Mouse (Mus musculus): Measurements from ENCODE around the gene Tubgcp4. TPM values are rescaled to one million over a fixed set of nuclear protein-coding genes. Genes with fewer than 3 reads are reported as not detected.
"Not testable (repeated sequence)": the region's sequence is repeated elsewhere in the genome, so short reads cannot be mapped to it uniquely, and the experiment has no call there.

The Tubgcp4 gene
- total RNA-seq (2014; rRNA removed; ENCODE audit: low replicate concordance), result 9.6 and 20.8 TPM in 2 replicates
- 12.3 and 13.0 TPM in 2 replicates for polyA plus RNA-seq (2015; fragmentation: Nextera tagmentation; extraction: Ambion mirVana)

GRCm38 (mm10) chr2:121170481-121170971 is at the start of gene Tubgcp4:
Gene Tubgcp4, plus strand, starts transcription at chr2:121170654.
- WGBS, result under 1% methylated on average over 38 of the region's 38 CpGs
- Histone ChIP-seq H3K4me3 (ENCODE audit: low read depth, low read length) (peak within 1 kb of the TSS; percentile 95), H3K27me3 (ENCODE audit: control insufficient read depth, insufficient read depth, low read length) (no peaks in the 10 kb centered on the region), H3K36me3 (replicated peaks; ENCODE audit: control insufficient read depth, insufficient read depth, low read length) (peaks cover 27% of the 10 kb centered on the region), H3K9ac (replicated peaks; ENCODE audit: low read depth, low read length) (peak within 1 kb of the TSS; percentile 81), H3K4me2 (ENCODE audit: low read depth, low read length) (peak within 1 kb of the TSS; percentile 89), H3K4me1 (ENCODE audit: control insufficient read depth, insufficient read depth) (peaks cover 18% of the 10 kb centered on the region), H3K9me3 (replicated peaks; ENCODE audit: control insufficient read depth, low read length) (no peaks in the 10 kb centered on the region), H3K27ac (ENCODE audit: low read depth) (peak within 1 kb of the TSS; percentile 77)
- TF ChIP-seq EP300 (IDR thresholded peaks at IDR 0.05; ENCODE audit: low read depth) (no peak), CTCF (IDR thresholded peaks at IDR 0.05; ENCODE audit: low read depth) (no peak)
- DNase-seq (ENCODE audit: low spot score) (peak; percentile 56), ATAC-seq (ENCODE audit: insufficient read depth, low read depth) (peak; percentile 27; the same call in 1 of the 2 replicates)

- 86% methylated on average over 5 of the region's 5 CpGs for WGBS
- not testable (repeated sequence) for ATAC-seq (ENCODE audit: insufficient read depth, low read depth); DNase-seq (ENCODE audit: low spot score); H3K9me3 ChIP-seq (replicated peaks; ENCODE audit: control insufficient read depth, low read length); H3K4me1 ChIP-seq (ENCODE audit: control insufficient read depth, insufficient read depth); H3K4me3 ChIP-seq (ENCODE audit: low read depth, low read length); H3K27ac ChIP-seq (ENCODE audit: low read depth); H3K36me3 ChIP-seq (replicated peaks; ENCODE audit: control insufficient read depth, insufficient read depth, low read length); H3K9ac ChIP-seq (replicated peaks; ENCODE audit: low read depth, low read length); H3K4me2 ChIP-seq (ENCODE audit: low read depth, low read length); H3K27me3 ChIP-seq (ENCODE audit: control insufficient read depth, insufficient read depth, low read length)
Measured at GRCm38 (mm10) chr2:121126302-121126701, 44.2 kb upstream of the Tubgcp4 start.

GRCm38 (mm10) chr2:121127536-121127935 is 42.9 kb upstream of the Tubgcp4 start:
- Histone ChIP-seq H3K9me3 (replicated peaks; ENCODE audit: control insufficient read depth, low read length) (no peaks in the 10 kb centered on the region), H3K36me3 (replicated peaks; ENCODE audit: control insufficient read depth, insufficient read depth, low read length) (no peaks in the 10 kb centered on the region), H3K4me1 (ENCODE audit: control insufficient read depth, insufficient read depth) (no peaks in the 10 kb centered on the region), H3K27me3 (ENCODE audit: control insufficient read depth, insufficient read depth, low read length) (no peaks in the 10 kb centered on the region), H3K27ac (ENCODE audit: low read depth) (no peak overlapping the region), H3K4me2 (ENCODE audit: low read depth, low read length) (no peak overlapping the region), H3K9ac (replicated peaks; ENCODE audit: low read depth, low read length) (no peak overlapping the region), H3K4me3 (ENCODE audit: low read depth, low read length) (no peak overlapping the region)
- ATAC-seq (ENCODE audit: insufficient read depth, low read depth) (no peak), DNase-seq (ENCODE audit: low spot score) (no peak)
- WGBS, result 71% methylated on average over 1 of the region's 1 CpGs
- TF ChIP-seq EP300 (IDR thresholded peaks at IDR 0.05; ENCODE audit: low read depth) (no peak), CTCF (IDR thresholded peaks at IDR 0.05; ENCODE audit: low read depth) (no peak)

GRCm38 (mm10) chr2:121128865-121129620 is 41.4 kb upstream of the Tubgcp4 start:
- no peak for DNase-seq (ENCODE audit: low spot score)
- H3K27ac ChIP-seq (ENCODE audit: low read depth), result no peak overlapping the region
- WGBS, result 52% methylated on average over 9 of the region's 9 CpGs
- H3K4me2 ChIP-seq (ENCODE audit: low read depth, low read length), result no peak overlapping the region
- no peaks in the 10 kb centered on the region for H3K36me3 ChIP-seq (replicated peaks; ENCODE audit: control insufficient read depth, insufficient read depth, low read length)
- H3K4me1 ChIP-seq (ENCODE audit: control insufficient read depth, insufficient read depth), result no peaks in the 10 kb centered on the region
- H3K9me3 ChIP-seq (replicated peaks; ENCODE audit: control insufficient read depth, low read length), result no peaks in the 10 kb centered on the region
- no peak overlapping the region for H3K4me3 ChIP-seq (ENCODE audit: low read depth, low read length)
- no peak overlapping the region for H3K9ac ChIP-seq (replicated peaks; ENCODE audit: low read depth, low read length)
- TF ChIP-seq EP300 (IDR thresholded peaks at IDR 0.05; ENCODE audit: low read depth) (no peak), CTCF (IDR thresholded peaks at IDR 0.05; ENCODE audit: low read depth) (no peak)
- H3K27me3 ChIP-seq (ENCODE audit: control insufficient read depth, insufficient read depth, low read length), result no peaks in the 10 kb centered on the region
- ATAC-seq (ENCODE audit: insufficient read depth, low read depth), result no peak

- Histone ChIP-seq H3K36me3 (replicated peaks; ENCODE audit: control insufficient read depth, insufficient read depth, low read length) (no peaks in the 10 kb centered on the region), H3K4me1 (ENCODE audit: control insufficient read depth, insufficient read depth) (no peaks in the 10 kb centered on the region; the same call in 1 of the 2 replicates), H3K27ac (ENCODE audit: low read depth) (no peak overlapping the region), H3K4me2 (ENCODE audit: low read depth, low read length) (no peak overlapping the region), H3K4me3 (ENCODE audit: low read depth, low read length) (no peak overlapping the region), H3K9me3 (replicated peaks; ENCODE audit: control insufficient read depth, low read length) (no peaks in the 10 kb centered on the region), H3K27me3 (ENCODE audit: control insufficient read depth, insufficient read depth, low read length) (no peaks in the 10 kb centered on the region), H3K9ac (replicated peaks; ENCODE audit: low read depth, low read length) (no peak overlapping the region)
- ATAC-seq (ENCODE audit: insufficient read depth, low read depth) (no peak), DNase-seq (ENCODE audit: low spot score) (no peak)
- 70% methylated on average over 1 of the region's 1 CpGs for WGBS
- TF ChIP-seq CTCF (IDR thresholded peaks at IDR 0.05; ENCODE audit: low read depth) (no peak), EP300 (IDR thresholded peaks at IDR 0.05; ENCODE audit: low read depth) (no peak)
Measured at GRCm38 (mm10) chr2:121132822-121133221, 37.6 kb upstream of the Tubgcp4 start.
